Mouse (Mus musculus): ENCODE data around the gene Csgalnact2.

- TF ChIP-seq FLI1 (IDR thresholded peaks at IDR 0.05; ENCODE audit: low read length) (no peak), GATA1 (IDR thresholded peaks at IDR 0.05; ENCODE audit: borderline replicate concordance, low read length) (no peak)
Measured at GRCm38 (mm10) chr6:118071013-118071350, 68.0 kb downstream of the Csgalnact2 start.

Measured in megakaryocyte, embryonic 14.5 days (primary cell).